Mouse (Mus musculus) megakaryocyte progenitor cell, adult 5-6 weeks (primary cell): ENCODE data around the gene Gfpt1. TPM values are rescaled to one million over a fixed set of nuclear protein-coding genes. Genes with fewer than 3 reads are reported as not detected.
"Not testable (repeated sequence)": the region's sequence is repeated elsewhere in the genome, so short reads cannot be mapped to it uniquely, and the experiment has no call there.

Experiments used
- ATAC-seq: replicated peaks from 2 replicates; pipeline ENCODE4 v1.8.0; 2016; ENCODE audit warnings: mild to moderate bottlenecking, moderate TSS enrichment, inconsistent platforms; ENCODE audit not compliant: poor library complexity
- total RNA-seq, 2 experiments: library from RNA; stranded (forward) in 1 of 2; stranded (reverse) in 1 of 2; fragments of 157-497, 149-512 nt in 1 of 2; fragments of 200-1000 nt in 1 of 2; gene quantifications; 2 replicates each; pipeline versions ENCODE4 v1.2.3 to v1.2.4; 2015 to 2017

The Gfpt1 gene
- total RNA-seq (2015) = 22.2 and 26.3 TPM in 2 replicates
- total RNA-seq (2017) = 15.0 and 21.9 TPM in 2 replicates

GRCm38 (mm10) chr6:87042337-87043130 lies at the start of gene Gfpt1:
Gene Gfpt1, plus strand, starts transcription at chr6:87042846.
- peak; percentile 79 for ATAC-seq

GRCm38 (mm10) chr6:86994254-86994653 lies 48.4 kb upstream of the Gfpt1 start:
- 0 out of 2 replicates have a peak, but pooled peaks have one; percentile 37 for ATAC-seq

GRCm38 (mm10) chr6:86996629-86997307 lies 45.9 kb upstream of the Gfpt1 start:
- no peak for ATAC-seq

- ATAC-seq = no peak
These were observed 45.3 kb upstream of the Gfpt1 start for GRCm38 (mm10) chr6:86997360-86997759.

GRCm38 (mm10) chr6:87001995-87002394 lies 40.7 kb upstream of the Gfpt1 start:
- ATAC-seq = no peak

- ATAC-seq = peak; percentile 94
These were observed 40.1 kb upstream of the Gfpt1 start for GRCm38 (mm10) chr6:87002521-87003055.

- no peak for ATAC-seq
These were observed 38.5 kb upstream of the Gfpt1 start for GRCm38 (mm10) chr6:87004099-87004498.

GRCm38 (mm10) chr6:87005577-87005976 lies 37.1 kb upstream of the Gfpt1 start:
- no peak for ATAC-seq

- ATAC-seq = no peak
These were observed 33.8 kb upstream of the Gfpt1 start, which contains the start of gene Nfu1 for GRCm38 (mm10) chr6:87008887-87009286. Gene Nfu1, plus strand, starts transcription at chr6:87009236.

GRCm38 (mm10) chr6:87009692-87010328 lies 32.8 kb upstream of the Gfpt1 start:
- peak; percentile 98 for ATAC-seq

- peak; percentile 81 for ATAC-seq
These were observed 25.7 kb upstream of the Gfpt1 start for GRCm38 (mm10) chr6:87016916-87017315.

GRCm38 (mm10) chr6:87018874-87019273 lies 23.8 kb upstream of the Gfpt1 start:
- ATAC-seq = no peak

GRCm38 (mm10) chr6:87021791-87022190 lies 20.9 kb upstream of the Gfpt1 start:
- ATAC-seq = no peak

GRCm38 (mm10) chr6:87026980-87027379 lies 15.7 kb upstream of the Gfpt1 start:
- ATAC-seq = peak; percentile 92

- peak; percentile 21; the same call in 1 of the 2 replicates for ATAC-seq
These were observed 13.8 kb upstream of the Gfpt1 start for GRCm38 (mm10) chr6:87028881-87029280.

GRCm38 (mm10) chr6:87031310-87031709 lies 11.3 kb upstream of the Gfpt1 start:
- ATAC-seq = not testable (repeated sequence)

GRCm38 (mm10) chr6:87032401-87032800 lies 10.2 kb upstream of the Gfpt1 start:
- ATAC-seq = no peak

GRCm38 (mm10) chr6:87034395-87034794 lies 8.3 kb upstream of the Gfpt1 start:
- ATAC-seq = no peak

GRCm38 (mm10) chr6:87037826-87038620 lies 4.6 kb upstream of the Gfpt1 start:
- peak; percentile 6; the same call in 1 of the 2 replicates for ATAC-seq

GRCm38 (mm10) chr6:87039161-87039560 lies 3.5 kb upstream of the Gfpt1 start:
- no peak for ATAC-seq
